Mouse (Mus musculus): ENCODE measurements around the gene Socs2. TPM values are rescaled to one million over a fixed set of nuclear protein-coding genes. Genes with fewer than 3 reads are reported as not detected.

Socs2 gene
- polyA plus RNA-seq, 1 experiment from 2014 or later = 24.3 TPM

DNA sequence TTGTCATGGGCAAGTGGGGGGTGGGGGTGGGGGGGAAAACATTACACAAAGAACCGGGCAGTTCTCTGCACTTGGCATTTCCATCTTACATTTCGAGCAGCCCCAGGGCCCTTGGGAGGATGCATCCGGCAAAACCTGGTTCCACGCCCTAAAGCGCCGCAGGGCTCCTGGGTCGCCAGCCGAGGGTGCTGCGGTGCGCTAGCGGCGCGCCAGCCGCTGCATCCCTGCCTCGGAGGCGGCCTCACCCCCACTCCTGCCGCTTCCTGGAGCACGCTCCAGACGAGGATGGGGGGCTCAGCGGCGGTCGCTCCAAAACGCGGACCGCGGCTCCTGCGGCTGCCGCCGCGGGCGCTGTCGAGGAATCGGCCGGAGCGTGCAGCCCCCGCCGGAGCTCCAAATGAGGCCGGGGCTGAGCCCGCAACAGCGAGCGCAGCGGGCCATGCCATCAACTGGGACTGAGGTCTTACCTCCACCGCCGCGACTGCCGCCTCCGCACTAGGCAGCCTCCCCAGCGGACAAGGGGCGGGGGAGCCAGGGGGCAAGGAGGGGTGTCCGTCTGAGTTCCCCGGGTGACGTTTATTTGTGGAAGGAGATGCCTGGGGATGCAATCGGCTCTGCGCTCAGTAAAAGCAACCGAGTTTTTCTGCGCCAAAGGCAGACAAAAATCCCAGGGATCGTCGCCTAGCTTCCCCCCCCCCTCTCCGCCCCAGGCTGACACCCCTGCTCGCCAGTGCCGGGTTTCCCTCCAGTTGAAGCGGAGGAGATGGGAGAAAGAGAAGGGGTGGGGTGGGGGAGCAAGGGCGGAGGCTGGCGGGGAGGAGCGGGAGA is 1.2 kb downstream of the Socs2 start:
- Histone ChIP-seq H3K4me3 (replicated peaks; ENCODE audit: low read length) (peak overlapping the region; percentile 78), H3K9me3 (replicated peaks; ENCODE audit: control insufficient read depth, low read length) (no peaks in the 10 kb centered on the region), H3K4me1 (ENCODE audit: control insufficient read depth, insufficient read depth, low read length) (peaks cover 14% of the 10 kb centered on the region), H3K4me2 (ENCODE audit: low read depth, low read length) (peak overlapping the region; percentile 97), H3K9ac (ENCODE audit: low read length) (peak overlapping the region; percentile 85), H3K27me3 (ENCODE audit: control insufficient read depth, insufficient read depth, low read length) (no peaks in the 10 kb centered on the region; the same call in 1 of the 2 replicates), H3K27ac (ENCODE audit: low read length) (peak overlapping the region; percentile 37; the same call in 1 of the 2 replicates), H3K36me3 (ENCODE audit: control insufficient read depth, insufficient read depth, low read length) (no peaks in the 10 kb centered on the region)
- WGBS = under 1% methylated on average over 65 of the region's 65 CpGs
- ATAC-seq (ENCODE audit: insufficient read depth, low FRiP score) = peak; percentile 3; the same call in 1 of the 2 replicates

- H3K27ac ChIP-seq (ENCODE audit: low read length) = no peak overlapping the region
- H3K9ac ChIP-seq (ENCODE audit: low read length) = peak overlapping the region; percentile 85
- no peak for ATAC-seq (ENCODE audit: insufficient read depth, low FRiP score)
- WGBS = under 1% methylated on average over 15 of the region's 15 CpGs
- H3K27me3 ChIP-seq (ENCODE audit: control insufficient read depth, insufficient read depth, low read length) = no peaks in the 10 kb centered on the region; the same call in 1 of the 2 replicates
- no peaks in the 10 kb centered on the region for H3K36me3 ChIP-seq (ENCODE audit: control insufficient read depth, insufficient read depth, low read length)
- H3K4me2 ChIP-seq (ENCODE audit: low read depth, low read length) = peak overlapping the region; percentile 97
- no peaks in the 10 kb centered on the region for H3K9me3 ChIP-seq (replicated peaks; ENCODE audit: control insufficient read depth, low read length)
- peak overlapping the region; percentile 78 for H3K4me3 ChIP-seq (replicated peaks; ENCODE audit: low read length)
- peaks cover 14% of the 10 kb centered on the region for H3K4me1 ChIP-seq (ENCODE audit: control insufficient read depth, insufficient read depth, low read length)
These were observed 1.8 kb downstream of the Socs2 start for GRCm38 (mm10) chr10:95415159-95415532.

DNA sequence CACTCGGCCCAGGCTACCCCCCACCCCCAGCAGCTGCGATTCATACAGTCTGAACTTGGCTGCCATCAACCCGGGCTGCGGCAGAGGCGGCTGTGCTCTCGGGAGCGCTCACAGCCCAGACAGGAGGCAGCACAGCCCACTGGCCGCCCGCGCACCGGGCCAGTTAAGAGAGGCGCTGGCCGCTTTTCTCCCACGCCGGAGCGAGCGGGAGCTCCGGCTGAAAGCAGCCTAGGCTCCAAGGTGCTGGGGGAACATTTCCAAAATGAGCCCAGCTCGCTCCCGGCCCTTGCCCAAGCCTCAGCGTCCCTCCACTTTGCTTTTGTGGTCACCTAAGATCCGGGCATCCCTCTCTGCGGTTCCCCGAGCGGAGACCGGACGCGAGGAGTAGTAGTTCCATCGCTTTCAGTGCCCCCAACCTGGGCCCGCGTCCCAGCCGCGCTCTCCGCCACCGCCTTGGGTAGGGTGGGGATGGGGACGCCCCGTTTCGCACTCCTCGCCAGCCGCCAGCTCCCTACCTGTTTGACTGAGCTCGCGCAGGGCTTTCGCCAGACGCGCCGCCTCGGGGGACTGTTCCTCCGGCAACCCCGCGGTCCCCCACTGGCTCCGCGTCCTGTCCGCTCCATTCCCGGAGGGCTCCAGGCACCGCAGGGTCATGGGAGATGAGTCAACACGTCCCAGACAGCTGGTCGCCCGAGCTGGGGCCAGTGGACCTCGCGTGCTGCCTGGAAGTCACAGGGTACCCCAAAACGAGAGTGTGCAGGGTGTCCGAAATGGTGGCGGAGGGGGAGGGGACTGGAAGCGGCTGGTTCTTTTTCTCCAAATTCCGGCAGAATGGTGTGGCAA is 2.4 kb downstream of the Socs2 start:
- no peak overlapping the region for H3K27ac ChIP-seq (ENCODE audit: low read length)
- ATAC-seq (ENCODE audit: insufficient read depth, low FRiP score) = no peak
- no peaks in the 10 kb centered on the region; the same call in 1 of the 2 replicates for H3K27me3 ChIP-seq (ENCODE audit: control insufficient read depth, insufficient read depth, low read length)
- H3K9ac ChIP-seq (ENCODE audit: low read length) = peak overlapping the region; percentile 85
- H3K4me3 ChIP-seq (replicated peaks; ENCODE audit: low read length) = peak overlapping the region; percentile 78
- WGBS = under 1% methylated on average over 64 of the region's 65 CpGs
- no peaks in the 10 kb centered on the region for H3K36me3 ChIP-seq (ENCODE audit: control insufficient read depth, insufficient read depth, low read length)
- H3K4me1 ChIP-seq (ENCODE audit: control insufficient read depth, insufficient read depth, low read length) = peaks cover 14% of the 10 kb centered on the region
- H3K4me2 ChIP-seq (ENCODE audit: low read depth, low read length) = peak overlapping the region; percentile 97
- H3K9me3 ChIP-seq (replicated peaks; ENCODE audit: control insufficient read depth, low read length) = no peaks in the 10 kb centered on the region

- no peak overlapping the region for H3K4me3 ChIP-seq (replicated peaks; ENCODE audit: low read length)
- H3K4me2 ChIP-seq (ENCODE audit: low read depth, low read length) = no peak overlapping the region
- peaks cover 9% of the 10 kb centered on the region; the same call in 1 of the 2 replicates for H3K4me1 ChIP-seq (ENCODE audit: control insufficient read depth, insufficient read depth, low read length)
- no peaks in the 10 kb centered on the region for H3K36me3 ChIP-seq (ENCODE audit: control insufficient read depth, insufficient read depth, low read length)
- no peaks in the 10 kb centered on the region; the same call in 1 of the 2 replicates for H3K27me3 ChIP-seq (ENCODE audit: control insufficient read depth, insufficient read depth, low read length)
- H3K9ac ChIP-seq (ENCODE audit: low read length) = no peak overlapping the region
- ATAC-seq (ENCODE audit: insufficient read depth, low FRiP score) = no peak
- 81% methylated on average over 9 of the region's 9 CpGs for WGBS
- H3K27ac ChIP-seq (ENCODE audit: low read length) = no peak overlapping the region
- H3K9me3 ChIP-seq (replicated peaks; ENCODE audit: control insufficient read depth, low read length) = no peaks in the 10 kb centered on the region
These were observed 5.8 kb downstream of the Socs2 start for GRCm38 (mm10) chr10:95411139-95411538.

DNA sequence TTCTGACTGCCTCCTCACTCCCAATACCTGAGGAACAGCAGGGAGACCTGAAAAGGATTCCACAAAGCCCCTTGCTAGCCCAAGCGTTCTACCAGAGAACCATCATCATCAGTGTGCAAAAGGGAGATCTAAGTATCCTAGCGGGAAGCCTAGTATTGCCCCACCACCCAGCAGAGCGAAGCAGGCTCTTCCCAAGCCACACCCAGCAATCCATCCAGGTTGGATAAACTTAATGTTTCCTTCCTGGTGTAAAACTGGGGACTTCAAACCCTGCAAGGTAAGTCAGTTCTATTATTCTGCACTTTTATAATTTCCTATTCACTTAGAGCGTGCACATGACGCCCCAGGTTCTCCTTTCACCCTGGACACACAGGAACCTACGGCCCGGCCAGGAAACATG is 6.3 kb downstream of the Socs2 start:
- Histone ChIP-seq H3K4me1 (ENCODE audit: control insufficient read depth, insufficient read depth, low read length) (peaks cover 7% of the 10 kb centered on the region; the same call in 1 of the 2 replicates), H3K27me3 (ENCODE audit: control insufficient read depth, insufficient read depth, low read length) (no peaks in the 10 kb centered on the region; the same call in 1 of the 2 replicates), H3K9ac (ENCODE audit: low read length) (no peak overlapping the region), H3K9me3 (replicated peaks; ENCODE audit: control insufficient read depth, low read length) (no peaks in the 10 kb centered on the region), H3K4me3 (replicated peaks; ENCODE audit: low read length) (no peak overlapping the region), H3K36me3 (ENCODE audit: control insufficient read depth, insufficient read depth, low read length) (no peaks in the 10 kb centered on the region), H3K27ac (ENCODE audit: low read length) (no peak overlapping the region; the same call in 1 of the 2 replicates), H3K4me2 (ENCODE audit: low read depth, low read length) (no peak overlapping the region)
- 86% methylated on average over 7 of the region's 7 CpGs for WGBS
- no peak for ATAC-seq (ENCODE audit: insufficient read depth, low FRiP score)

GRCm38 (mm10) chr10:95410209-95410608 is 6.8 kb downstream of the Socs2 start:
- H3K36me3 ChIP-seq (ENCODE audit: control insufficient read depth, insufficient read depth, low read length) = no peaks in the 10 kb centered on the region
- no peak overlapping the region for H3K9ac ChIP-seq (ENCODE audit: low read length)
- no peaks in the 10 kb centered on the region; the same call in 1 of the 2 replicates for H3K27me3 ChIP-seq (ENCODE audit: control insufficient read depth, insufficient read depth, low read length)
- H3K9me3 ChIP-seq (replicated peaks; ENCODE audit: control insufficient read depth, low read length) = no peaks in the 10 kb centered on the region
- no peak overlapping the region for H3K4me3 ChIP-seq (replicated peaks; ENCODE audit: low read length)
- no peak overlapping the region for H3K4me2 ChIP-seq (ENCODE audit: low read depth, low read length)
- WGBS = 87% methylated on average over 4 of the region's 4 CpGs
- H3K27ac ChIP-seq (ENCODE audit: low read length) = no peak overlapping the region; the same call in 1 of the 2 replicates
- 0 out of 2 replicates have a peak, but pooled peaks cover 2% of the 10 kb centered on the region for H3K4me1 ChIP-seq (ENCODE audit: control insufficient read depth, insufficient read depth, low read length)
- ATAC-seq (ENCODE audit: insufficient read depth, low FRiP score) = no peak

- no peaks in the 10 kb centered on the region for H3K9me3 ChIP-seq (replicated peaks; ENCODE audit: control insufficient read depth, low read length)
- H3K4me2 ChIP-seq (ENCODE audit: low read depth, low read length) = no peak overlapping the region
- H3K27ac ChIP-seq (ENCODE audit: low read length) = no peak overlapping the region
- no peaks in the 10 kb centered on the region for H3K4me1 ChIP-seq (ENCODE audit: control insufficient read depth, insufficient read depth, low read length)
- no peak overlapping the region for H3K9ac ChIP-seq (ENCODE audit: low read length)
- no peak overlapping the region for H3K4me3 ChIP-seq (replicated peaks; ENCODE audit: low read length)
- no peaks in the 10 kb centered on the region; the same call in 1 of the 2 replicates for H3K27me3 ChIP-seq (ENCODE audit: control insufficient read depth, insufficient read depth, low read length)
- 85% methylated on average over 7 of the region's 7 CpGs for WGBS
- H3K36me3 ChIP-seq (ENCODE audit: control insufficient read depth, insufficient read depth, low read length) = no peaks in the 10 kb centered on the region
- no peak for ATAC-seq (ENCODE audit: insufficient read depth, low FRiP score)
These were observed 7.8 kb downstream of the Socs2 start for GRCm38 (mm10) chr10:95409149-95409548.

DNA sequence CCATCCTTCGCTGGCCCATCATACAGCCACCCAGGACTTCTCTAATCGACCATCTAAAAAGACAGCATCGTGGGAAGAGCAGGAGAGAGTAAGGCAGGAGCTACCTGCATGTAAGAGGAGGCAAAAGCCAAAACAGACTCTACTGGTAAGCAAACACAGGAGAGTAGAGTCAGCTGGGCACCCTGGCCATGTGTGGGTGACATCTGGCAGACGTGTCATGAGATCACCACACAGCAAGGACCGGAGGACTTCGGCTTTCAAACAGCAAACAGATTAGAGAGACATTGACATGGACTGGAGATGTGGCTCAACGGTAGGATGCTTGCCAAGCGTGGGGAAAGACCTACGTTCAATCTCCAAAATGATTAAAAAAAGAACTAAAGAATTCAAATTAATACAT is 8.5 kb downstream of the Socs2 start:
- Histone ChIP-seq H3K27ac (ENCODE audit: low read length) (no peak overlapping the region), H3K4me1 (ENCODE audit: control insufficient read depth, insufficient read depth, low read length) (no peaks in the 10 kb centered on the region), H3K4me3 (replicated peaks; ENCODE audit: low read length) (no peak overlapping the region), H3K27me3 (ENCODE audit: control insufficient read depth, insufficient read depth, low read length) (no peaks in the 10 kb centered on the region), H3K9me3 (replicated peaks; ENCODE audit: control insufficient read depth, low read length) (no peaks in the 10 kb centered on the region), H3K9ac (ENCODE audit: low read length) (no peak overlapping the region), H3K4me2 (ENCODE audit: low read depth, low read length) (no peak overlapping the region), H3K36me3 (ENCODE audit: control insufficient read depth, insufficient read depth, low read length) (no peaks in the 10 kb centered on the region)
- 79% methylated on average over 9 of the region's 9 CpGs for WGBS
- no peak for ATAC-seq (ENCODE audit: insufficient read depth, low FRiP score)

All from stomach, embryonic 16.5 days (tissue).